Mouse (Mus musculus): Measurements from ENCODE around the gene Mxra8. TPM values are rescaled to one million over a fixed set of nuclear protein-coding genes. Genes with fewer than 3 reads are reported as not detected.

Gene Mxra8
- polyA plus RNA-seq, 1 experiment from 2014 or later = 137 TPM

DNA sequence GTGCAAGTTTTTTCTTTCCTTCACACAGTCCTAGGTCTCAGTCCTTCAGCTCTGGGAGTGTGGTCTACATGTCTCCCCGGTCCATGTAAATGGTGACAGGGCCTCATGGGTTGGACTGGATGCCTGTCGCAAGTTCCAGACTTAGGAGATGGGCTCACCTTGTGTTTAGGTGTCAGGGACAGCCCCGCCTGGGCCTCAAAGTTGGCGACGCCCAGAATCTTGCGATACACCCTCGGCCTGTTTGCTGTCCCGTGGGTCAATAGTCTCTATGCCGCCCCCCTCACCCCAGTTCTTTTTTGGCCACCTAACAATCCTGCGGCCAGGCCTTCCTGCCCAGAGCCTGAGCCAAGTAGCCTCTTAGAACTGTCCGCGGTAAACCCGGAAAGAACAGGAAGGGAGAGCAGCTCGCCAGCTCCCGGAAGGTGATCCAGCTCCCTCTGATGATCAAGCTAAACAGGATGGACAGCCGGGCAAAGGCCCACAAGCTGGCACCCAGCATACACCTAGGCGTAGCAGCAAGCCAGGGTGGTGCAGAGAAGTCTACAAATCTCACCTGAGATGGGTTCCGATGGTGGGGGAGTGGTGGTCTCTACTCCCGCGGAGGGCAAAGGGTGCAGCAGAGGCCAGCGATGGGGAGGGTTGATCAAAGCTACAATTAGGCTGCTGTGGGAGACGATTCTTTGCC lies 29.3 kb downstream of the Mxra8 start:
- H3K4me1 ChIP-seq = peaks cover 26% of the 10 kb centered on the region
- peak overlapping the region; percentile 71 for H3K9ac ChIP-seq
- H3K27ac ChIP-seq (replicated peaks) = peak overlapping the region; percentile 39; the same call in 1 of the 2 replicates
- peak; percentile 23; the same call in 1 of the 2 replicates for ATAC-seq (ENCODE audit: insufficient number of reproducible peaks, low FRiP score, low TSS enrichment, low read depth)
- H3K27me3 ChIP-seq = no peaks in the 10 kb centered on the region
- WGBS = 7% methylated on average over 22 of the region's 22 CpGs
- H3K4me3 ChIP-seq (replicated peaks) = peak overlapping the region; percentile 78
- H3K4me2 ChIP-seq (replicated peaks) = peak overlapping the region; percentile 93
- H3K9me3 ChIP-seq (replicated peaks) = no peaks in the 10 kb centered on the region
- H3K36me3 ChIP-seq = peaks cover 47% of the 10 kb centered on the region

DNA sequence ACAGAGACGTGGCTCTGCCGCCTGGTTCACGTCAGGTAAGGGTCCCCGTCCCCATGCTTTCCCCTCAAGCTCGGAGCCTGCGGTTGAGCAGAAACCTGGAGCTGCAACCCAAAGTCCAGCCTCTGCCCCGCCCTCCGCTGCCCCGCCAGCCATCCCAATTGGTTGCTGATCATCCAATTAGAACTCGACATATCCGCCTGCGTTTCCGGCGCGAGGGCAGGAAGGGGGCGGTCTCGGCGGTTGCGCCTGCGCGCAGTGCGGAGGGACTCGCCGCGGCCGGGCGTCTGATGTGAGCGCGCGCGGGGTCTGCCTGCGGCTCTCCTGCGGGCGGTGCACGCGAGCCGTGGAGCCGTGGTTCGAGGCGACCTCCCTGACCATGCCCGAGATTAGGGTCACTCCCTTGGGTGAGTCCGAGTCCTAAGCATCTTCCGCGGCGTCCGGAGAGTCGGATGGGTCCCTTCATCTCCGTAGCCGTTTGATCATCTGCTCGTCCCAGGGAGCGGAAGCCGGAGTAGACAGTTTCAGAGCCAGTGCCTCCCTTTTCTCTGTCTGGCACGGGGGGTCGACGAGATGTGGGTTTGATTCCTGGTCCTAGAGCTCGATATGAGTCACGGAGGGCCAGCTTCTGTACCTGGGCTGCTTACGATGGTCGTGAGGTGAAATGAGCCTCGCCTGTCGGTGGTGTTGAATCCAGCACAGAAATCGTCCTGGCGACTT lies 30.0 kb downstream of the Mxra8 start, which contains the start of the genes Cptp and Ints11:
TSS of gene Cptp (minus strand) at position 124 of the 717 bp plus-strand sequence.
TSS of gene Ints11 (plus strand) at position 230 of the 717 bp plus-strand sequence.
- Histone ChIP-seq H3K4me1 (peaks cover 26% of the 10 kb centered on the region), H3K9ac (peak within 1 kb of the TSS; percentile 71)
- under 1% methylated on average over 63 of the region's 63 CpGs for WGBS

DNA sequence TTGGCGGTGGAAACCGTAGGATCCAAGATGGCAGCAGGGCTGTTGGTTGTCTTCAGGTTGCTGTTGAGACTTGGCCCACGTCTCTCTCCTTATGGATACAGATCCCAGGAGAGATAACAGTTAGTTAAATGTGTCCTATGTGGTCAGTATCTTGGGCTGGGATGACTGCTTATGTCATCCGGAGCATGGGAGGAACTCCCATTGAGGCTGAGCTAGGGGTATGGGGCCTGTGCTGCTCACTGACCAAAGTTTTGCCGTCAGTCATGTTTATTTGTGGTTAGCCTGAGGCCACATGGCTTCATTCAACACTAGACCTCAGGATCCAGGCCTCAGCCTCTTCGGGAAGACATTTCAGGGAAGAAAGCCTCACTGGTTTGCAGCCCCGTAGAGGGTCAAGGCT lies 31.9 kb downstream of the Mxra8 start:
- no peak for ATAC-seq (ENCODE audit: insufficient number of reproducible peaks, low FRiP score, low TSS enrichment, low read depth)
- WGBS = 88% methylated on average over 7 of the region's 7 CpGs
- no peak overlapping the region for H3K4me3 ChIP-seq (replicated peaks)
- no peak overlapping the region for H3K9ac ChIP-seq
- H3K36me3 ChIP-seq = peaks cover 50% of the 10 kb centered on the region
- no peaks in the 10 kb centered on the region for H3K27me3 ChIP-seq
- H3K27ac ChIP-seq (replicated peaks) = no peak overlapping the region
- H3K4me1 ChIP-seq = peaks cover 26% of the 10 kb centered on the region
- H3K9me3 ChIP-seq (replicated peaks) = no peaks in the 10 kb centered on the region
- no peak overlapping the region for H3K4me2 ChIP-seq (replicated peaks)

More for the DNA sequence above, 30.0 kb downstream of the Mxra8 start, which contains the start of the genes Cptp and Ints11:
- Histone ChIP-seq H3K27ac (replicated peaks) (peak within 1 kb of the TSS; percentile 48; the same call in 1 of the 2 replicates), H3K36me3 (peaks cover 53% of the 10 kb centered on the region), H3K4me2 (replicated peaks) (peak within 1 kb of the TSS; percentile 93), H3K27me3 (no peaks in the 10 kb centered on the region), H3K4me3 (replicated peaks) (peak within 1 kb of the TSS; percentile 78), H3K9me3 (replicated peaks) (no peaks in the 10 kb centered on the region)
- peak; percentile 95 for ATAC-seq (ENCODE audit: insufficient number of reproducible peaks, low FRiP score, low TSS enrichment, low read depth)

DNA sequence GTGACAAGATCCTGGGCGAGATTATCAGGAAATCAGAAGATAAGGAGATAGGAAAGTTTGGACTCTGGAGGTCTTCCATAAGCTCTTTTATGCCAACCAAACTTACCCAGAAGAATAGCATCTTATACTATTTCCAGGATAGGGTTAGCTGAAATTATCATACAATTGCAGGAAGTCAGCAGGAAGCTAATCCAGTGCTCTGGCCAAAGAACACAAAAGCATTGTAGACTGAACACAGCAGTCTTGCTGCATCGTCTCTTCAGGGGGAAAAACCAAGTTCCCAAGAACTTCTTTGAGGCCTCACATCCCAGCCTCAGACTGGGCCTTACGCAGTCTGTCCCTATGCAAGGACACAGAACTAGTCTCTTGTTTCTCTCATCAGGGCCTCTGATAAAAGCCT lies 44.1 kb downstream of the Mxra8 start:
- no peak overlapping the region for H3K9ac ChIP-seq
- no peak overlapping the region for H3K27ac ChIP-seq (replicated peaks)
- no peaks in the 10 kb centered on the region for H3K9me3 ChIP-seq (replicated peaks)
- no peaks in the 10 kb centered on the region for H3K4me1 ChIP-seq
- 76% methylated on average over 3 of the region's 3 CpGs for WGBS
- H3K27me3 ChIP-seq = no peaks in the 10 kb centered on the region
- H3K36me3 ChIP-seq = peaks cover 45% of the 10 kb centered on the region
- no peak overlapping the region for H3K4me3 ChIP-seq (replicated peaks)
- ATAC-seq (ENCODE audit: insufficient number of reproducible peaks, low FRiP score, low TSS enrichment, low read depth) = no peak
- no peak overlapping the region for H3K4me2 ChIP-seq (replicated peaks)

DNA sequence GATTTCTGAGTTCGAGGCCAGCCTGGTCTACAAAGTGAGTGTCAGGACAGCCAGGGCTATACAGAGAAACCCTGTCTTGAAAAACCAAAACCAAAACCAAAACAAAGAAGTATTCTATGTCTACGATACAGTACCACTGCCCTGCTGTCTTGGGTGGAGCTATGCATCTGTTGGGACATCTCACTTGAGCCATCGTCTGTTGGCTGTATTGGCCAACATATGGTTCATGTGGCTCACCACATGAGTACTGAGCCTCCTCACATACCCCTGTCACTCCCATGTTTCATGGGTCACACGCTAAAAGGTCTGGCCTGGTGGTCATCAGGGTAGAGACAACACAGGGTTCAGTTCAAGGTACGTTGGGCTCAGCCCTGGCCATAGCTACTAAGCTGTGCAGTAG lies 46.9 kb downstream of the Mxra8 start:
- Histone ChIP-seq H3K27me3 (no peaks in the 10 kb centered on the region), H3K4me2 (replicated peaks) (no peak overlapping the region)

DNA sequence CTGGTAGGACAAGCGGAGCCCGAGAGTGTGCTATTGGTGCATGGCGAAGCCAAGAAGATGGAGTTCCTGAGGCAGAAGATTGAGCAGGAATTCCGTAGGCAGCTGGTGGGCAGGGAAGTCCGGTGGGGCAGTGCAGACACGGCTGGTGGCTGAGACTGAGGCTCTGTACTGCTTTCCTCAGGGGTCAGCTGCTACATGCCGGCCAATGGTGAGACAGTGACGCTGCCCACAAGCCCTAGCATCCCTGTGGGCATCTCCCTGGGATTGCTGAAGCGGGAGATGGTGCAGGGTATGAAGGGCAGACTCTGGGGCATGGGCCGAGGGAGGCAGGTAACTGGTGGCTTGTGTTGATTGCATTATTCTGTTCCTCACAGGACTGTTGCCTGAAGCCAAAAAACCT lies 48.2 kb downstream of the Mxra8 start:
- Histone ChIP-seq H3K4me3 (replicated peaks) (no peak overlapping the region), H3K9ac (no peak overlapping the region), H3K9me3 (replicated peaks) (no peaks in the 10 kb centered on the region), H3K27ac (replicated peaks) (no peak overlapping the region), H3K4me1 (peaks cover 14% of the 10 kb centered on the region), H3K36me3 (peaks cover 50% of the 10 kb centered on the region), H3K4me2 (replicated peaks) (no peak overlapping the region), H3K27me3 (no peaks in the 10 kb centered on the region)
- 87% methylated on average over 10 of the region's 10 CpGs for WGBS
- no peak for ATAC-seq (ENCODE audit: insufficient number of reproducible peaks, low FRiP score, low TSS enrichment, low read depth)

More for the DNA sequence above, 46.9 kb downstream of the Mxra8 start:
- H3K9me3 ChIP-seq (replicated peaks) = no peaks in the 10 kb centered on the region
- 91% methylated on average over 5 of the region's 5 CpGs for WGBS
- H3K36me3 ChIP-seq = peaks cover 50% of the 10 kb centered on the region
- H3K27ac ChIP-seq (replicated peaks) = no peak overlapping the region
- no peak for ATAC-seq (ENCODE audit: insufficient number of reproducible peaks, low FRiP score, low TSS enrichment, low read depth)
- no peak overlapping the region for H3K4me3 ChIP-seq (replicated peaks)
- peaks cover 13% of the 10 kb centered on the region for H3K4me1 ChIP-seq
- no peak overlapping the region for H3K9ac ChIP-seq

DNA sequence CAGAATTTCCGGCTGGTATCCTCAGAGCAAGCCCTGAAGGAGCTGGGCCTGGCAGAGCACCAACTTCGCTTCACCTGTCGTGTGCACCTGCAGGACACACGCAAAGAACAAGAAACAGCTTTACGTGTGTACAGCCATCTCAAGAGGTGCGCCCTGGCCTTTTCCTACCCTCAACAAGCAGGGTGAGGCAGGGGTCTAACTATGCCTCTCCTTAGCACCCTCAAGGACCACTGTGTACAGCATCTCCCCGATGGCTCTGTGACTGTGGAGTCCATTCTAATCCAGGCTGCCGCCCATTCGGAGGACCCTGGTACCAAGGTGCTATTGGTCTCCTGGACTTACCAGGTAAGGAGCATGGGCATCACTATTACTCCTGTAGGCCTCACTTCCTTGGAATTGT lies 48.7 kb downstream of the Mxra8 start:
- 86% methylated on average over 9 of the region's 9 CpGs for WGBS
- Histone ChIP-seq H3K4me2 (replicated peaks) (no peak overlapping the region), H3K9ac (no peak overlapping the region), H3K4me1 (peaks cover 19% of the 10 kb centered on the region), H3K4me3 (replicated peaks) (no peak overlapping the region), H3K27me3 (no peaks in the 10 kb centered on the region), H3K9me3 (replicated peaks) (no peaks in the 10 kb centered on the region), H3K27ac (replicated peaks) (no peak overlapping the region), H3K36me3 (peaks cover 50% of the 10 kb centered on the region)
- ATAC-seq (ENCODE audit: insufficient number of reproducible peaks, low FRiP score, low TSS enrichment, low read depth) = no peak

DNA sequence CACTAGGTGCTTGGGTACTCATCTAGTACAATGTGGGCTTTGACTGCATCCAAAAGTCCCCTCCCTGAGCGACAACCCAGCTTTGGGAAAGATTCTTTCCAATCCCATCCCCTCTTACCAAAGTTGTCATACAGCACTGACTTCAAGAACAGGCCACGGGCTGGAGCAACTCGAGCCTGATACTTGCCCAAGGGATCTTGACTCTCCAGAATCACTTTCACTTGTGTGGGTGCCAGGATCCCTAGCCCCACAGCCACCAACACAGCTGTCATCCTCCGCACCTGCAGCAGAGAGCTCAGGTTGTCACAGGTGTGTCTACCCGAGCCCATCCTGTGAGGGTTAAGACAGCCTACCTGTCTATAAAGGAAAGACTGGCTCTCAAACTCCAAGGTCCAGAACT lies 49.8 kb downstream of the Mxra8 start:
- H3K36me3 ChIP-seq = peaks cover 50% of the 10 kb centered on the region

DNA sequence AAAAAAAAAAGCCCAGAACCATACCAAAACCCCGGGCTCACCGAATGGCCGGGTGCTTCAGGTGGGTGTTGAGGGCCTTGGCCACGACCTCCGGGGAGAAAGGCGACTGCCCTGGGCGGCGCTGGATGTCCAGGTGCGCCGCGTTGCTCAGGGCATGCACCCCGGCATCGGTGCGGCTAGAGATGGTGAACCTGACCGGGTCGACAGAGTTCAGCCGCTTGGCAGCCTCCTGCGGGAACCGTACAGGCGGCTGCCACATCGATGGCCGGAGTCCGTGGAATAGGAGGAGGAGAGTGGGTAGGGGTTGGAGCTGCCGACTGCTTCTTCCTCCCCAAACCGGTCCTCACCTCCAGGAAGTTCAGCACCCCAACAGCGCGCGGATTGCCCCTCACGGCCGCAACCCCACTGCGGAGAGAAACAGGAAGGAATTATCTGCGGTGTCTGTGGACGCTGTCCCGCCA lies 51.6 kb downstream of the Mxra8 start:
- ATAC-seq (ENCODE audit: insufficient number of reproducible peaks, low FRiP score, low TSS enrichment, low read depth) = no peak
- Histone ChIP-seq H3K4me2 (replicated peaks) (peak overlapping the region; percentile 94), H3K4me1 (peaks cover 43% of the 10 kb centered on the region), H3K27ac (replicated peaks) (peak overlapping the region; percentile 98; the same call in 1 of the 2 replicates), H3K27me3 (no peaks in the 10 kb centered on the region), H3K9me3 (replicated peaks) (no peaks in the 10 kb centered on the region), H3K4me3 (replicated peaks) (peak overlapping the region; percentile 90), H3K36me3 (peaks cover 41% of the 10 kb centered on the region), H3K9ac (peak overlapping the region; percentile 95)
- WGBS = under 1% methylated on average over 34 of the region's 34 CpGs

More for the DNA sequence above, 49.8 kb downstream of the Mxra8 start:
- WGBS = 80% methylated on average over 5 of the region's 5 CpGs
- H3K27me3 ChIP-seq = no peaks in the 10 kb centered on the region
- peaks cover 30% of the 10 kb centered on the region for H3K4me1 ChIP-seq
- no peak overlapping the region for H3K9ac ChIP-seq
- H3K4me3 ChIP-seq (replicated peaks) = no peak overlapping the region
- H3K9me3 ChIP-seq (replicated peaks) = no peaks in the 10 kb centered on the region
- ATAC-seq (ENCODE audit: insufficient number of reproducible peaks, low FRiP score, low TSS enrichment, low read depth) = no peak
- H3K27ac ChIP-seq (replicated peaks) = no peak overlapping the region
- no peak overlapping the region for H3K4me2 ChIP-seq (replicated peaks)

DNA sequence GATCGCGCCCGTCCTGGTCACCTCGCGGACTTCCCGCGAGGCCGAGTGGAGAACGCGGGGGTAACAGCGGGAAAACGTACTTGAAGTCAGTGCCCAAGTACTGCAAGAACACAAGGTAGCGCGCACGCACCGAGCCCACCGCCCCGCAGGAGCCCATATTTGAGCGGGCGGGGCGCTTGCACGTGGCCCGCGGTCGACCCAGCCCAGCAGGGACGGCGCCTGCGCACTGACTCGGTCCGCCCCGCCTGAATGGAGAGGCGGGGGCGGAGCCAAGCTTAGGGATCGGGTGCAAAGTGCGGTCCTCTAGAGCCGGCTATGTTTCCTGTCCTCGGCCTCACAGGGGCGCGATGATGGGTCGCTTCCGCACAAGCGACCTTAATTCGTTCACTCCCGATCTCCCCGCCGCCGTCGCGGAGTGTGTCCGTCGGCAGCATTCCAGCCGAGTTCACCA lies 52.1 kb downstream of the Mxra8 start, which contains the start of the genes Pusl1 and Acap3:
TSS of gene Pusl1 (minus strand) at position 231 of the 451 bp plus-strand sequence.
TSS of gene Acap3 (plus strand) at position 272 of the 451 bp plus-strand sequence.
- Histone ChIP-seq H3K27ac (replicated peaks) (peak within 1 kb of the TSS; percentile 98), H3K27me3 (no peaks in the 10 kb centered on the region), H3K9ac (peak within 1 kb of the TSS; percentile 95), H3K4me3 (replicated peaks) (peak within 1 kb of the TSS; percentile 90), H3K36me3 (peaks cover 41% of the 10 kb centered on the region), H3K4me2 (replicated peaks) (peak within 1 kb of the TSS; percentile 94), H3K4me1 (peaks cover 43% of the 10 kb centered on the region), H3K9me3 (replicated peaks) (no peaks in the 10 kb centered on the region)
- peak; percentile 92 for ATAC-seq (ENCODE audit: insufficient number of reproducible peaks, low FRiP score, low TSS enrichment, low read depth)
- WGBS = under 1% methylated on average over 52 of the region's 52 CpGs

DNA sequence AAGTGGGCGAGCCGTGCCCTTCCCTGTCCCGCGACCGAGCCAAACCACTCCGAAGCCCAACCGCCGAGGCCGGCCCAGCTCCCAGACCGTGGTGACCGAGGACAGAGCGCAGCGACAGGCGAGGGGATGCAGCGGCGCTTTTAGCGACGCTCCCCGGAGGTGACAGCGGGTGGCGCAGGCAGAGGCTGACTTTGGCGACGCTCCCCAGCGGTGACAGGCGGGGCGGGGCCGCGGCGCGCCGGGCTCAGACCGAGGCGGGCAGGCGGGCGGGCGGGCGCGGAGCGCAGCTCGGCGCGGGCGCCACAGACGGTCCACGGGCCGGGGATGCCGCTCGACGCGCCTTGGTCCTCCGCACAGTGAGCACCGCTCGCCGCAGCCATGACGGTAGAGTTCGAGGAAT lies 52.5 kb downstream of the Mxra8 start:
- Histone ChIP-seq H3K9ac (peak overlapping the region; percentile 95), H3K4me1 (peaks cover 43% of the 10 kb centered on the region), H3K9me3 (replicated peaks) (no peaks in the 10 kb centered on the region), H3K4me3 (replicated peaks) (peak overlapping the region; percentile 90), H3K36me3 (peaks cover 41% of the 10 kb centered on the region), H3K27me3 (no peaks in the 10 kb centered on the region), H3K27ac (replicated peaks) (peak overlapping the region; percentile 98), H3K4me2 (replicated peaks) (peak overlapping the region; percentile 94)
- WGBS = under 1% methylated on average over 56 of the region's 56 CpGs
- ATAC-seq (ENCODE audit: insufficient number of reproducible peaks, low FRiP score, low TSS enrichment, low read depth) = peak; percentile 91

Measured in embryonic facial prominence, embryonic 15.5 days (tissue).